Mouse (Mus musculus): ENCODE measurements around the gene Ncam1. TPM values are rescaled to one million over a fixed set of nuclear protein-coding genes. Genes with fewer than 3 reads are reported as not detected.
A peak's percentile ranks its signal among the peaks of the same experiment; 100 is the strongest.

Gene Ncam1
- polyA plus RNA-seq, 1 experiment from 2014 or later, result 71.0 TPM

GRCm38 (mm10) chr9:49728211-49728610 is 70.5 kb downstream of the Ncam1 start:
- ATAC-seq (peak; percentile 79), DNase-seq (ENCODE audit: low read depth, low spot score) (no peak)
- in situ Hi-C loops (cut with MboI; ENCODE audit: low pct_unique_long_range_greater_than_20kb), result no loop called here
- POLR2A ChIA-PET, result no interaction called here
- CTCF ChIA-PET, result interaction anchor here (0.8 to 1.0 kb wide), 2 partner anchors 9 to 18 kb away, joined by 3 read pairs; no protein-coding TSS in a partner anchor
- peak; percentile 18 for TF ChIP-seq CTCF (IDR thresholded peaks at IDR 0.05)
- no peaks in the 10 kb centered on the region for H3K27me3 ChIP-seq

- POLR2A ChIA-PET, result no interaction called here
- CTCF ChIA-PET, result no interaction called here
- H3K27me3 ChIP-seq, result no peaks in the 10 kb centered on the region
- ATAC-seq (no peak), DNase-seq (ENCODE audit: low read depth, low spot score) (peak; percentile 42)
- in situ Hi-C loops (cut with MboI; ENCODE audit: low pct_unique_long_range_greater_than_20kb), result no loop called here
- TF ChIP-seq CTCF (IDR thresholded peaks at IDR 0.05), result no peak
These were observed 76.0 kb downstream of the Ncam1 start for GRCm38 (mm10) chr9:49722765-49723164.

- ATAC-seq (no peak), DNase-seq (ENCODE audit: low read depth, low spot score) (no peak)
- POLR2A ChIA-PET, result no interaction called here
- no peaks in the 10 kb centered on the region for H3K27me3 ChIP-seq
- in situ Hi-C loops (cut with MboI; ENCODE audit: low pct_unique_long_range_greater_than_20kb), result no loop called here
- CTCF ChIA-PET, result interaction anchor here (0.9 kb wide), 1 partner anchor 57 kb away, joined by 3 read pairs; no protein-coding TSS in a partner anchor
- peak; percentile 56 for TF ChIP-seq CTCF (IDR thresholded peaks at IDR 0.05)
These were observed 83.6 kb downstream of the Ncam1 start for GRCm38 (mm10) chr9:49715121-49715520.

- no peak for DNase-seq (ENCODE audit: low read depth, low spot score)
- no peaks in the 10 kb centered on the region for H3K27me3 ChIP-seq
- TF ChIP-seq CTCF (IDR thresholded peaks at IDR 0.05), result no peak
- in situ Hi-C loops (cut with MboI; ENCODE audit: low pct_unique_long_range_greater_than_20kb), result no loop called here
- no peak for ATAC-seq
- POLR2A ChIA-PET, result no interaction called here
- CTCF ChIA-PET, result interaction anchor here (1.2 kb wide), 1 partner anchor 8 kb away, joined by 3 read pairs; no protein-coding TSS in a partner anchor
These were observed 84.6 kb downstream of the Ncam1 start for GRCm38 (mm10) chr9:49714091-49714490.

GRCm38 (mm10) chr9:49707646-49708045 is 91.1 kb downstream of the Ncam1 start:
- TF ChIP-seq CTCF (IDR thresholded peaks at IDR 0.05), result no peak
- H3K27me3 ChIP-seq, result no peaks in the 10 kb centered on the region
- CTCF ChIA-PET, result interaction anchor here (1.1 kb wide), 1 partner anchor 23 kb away, joined by 3 read pairs; no protein-coding TSS in a partner anchor
- no peak for ATAC-seq
- POLR2A ChIA-PET, result no interaction called here
- in situ Hi-C loops (cut with MboI; ENCODE audit: low pct_unique_long_range_greater_than_20kb), result no loop called here
- DNase-seq (ENCODE audit: low read depth, low spot score), result no peak

- CTCF ChIA-PET, result interaction anchor here (1.5 kb wide), 1 partner anchor 20 kb away, joined by 4 read pairs; no protein-coding TSS in a partner anchor
- TF ChIP-seq CTCF (IDR thresholded peaks at IDR 0.05), result no peak
- DNase-seq (ENCODE audit: low read depth, low spot score) (no peak), ATAC-seq (no peak)
- POLR2A ChIA-PET, result no interaction called here
- in situ Hi-C loops (cut with MboI; ENCODE audit: low pct_unique_long_range_greater_than_20kb), result no loop called here
- no peaks in the 10 kb centered on the region for H3K27me3 ChIP-seq
These were observed 94.3 kb downstream of the Ncam1 start for GRCm38 (mm10) chr9:49704196-49704967.

- ATAC-seq (no peak), DNase-seq (ENCODE audit: low read depth, low spot score) (no peak)
- no peak for TF ChIP-seq CTCF (IDR thresholded peaks at IDR 0.05)
- CTCF ChIA-PET, result no interaction called here
- in situ Hi-C loops (cut with MboI; ENCODE audit: low pct_unique_long_range_greater_than_20kb), result no loop called here
- H3K27me3 ChIP-seq, result no peaks in the 10 kb centered on the region
- POLR2A ChIA-PET, result no interaction called here
These were observed 103.4 kb downstream of the Ncam1 start for GRCm38 (mm10) chr9:49695371-49695770.

- ATAC-seq, result no peak
- POLR2A ChIA-PET, result no interaction called here
- no peak for DNase-seq (ENCODE audit: low read depth, low spot score)
These were observed 105.9 kb downstream of the Ncam1 start for GRCm38 (mm10) chr9:49692791-49693190.

GRCm38 (mm10) chr9:49691344-49691743 is 107.4 kb downstream of the Ncam1 start:
- ChIA-PET POLR2A (no interaction called here), CTCF (interaction anchor here (1.6 kb wide), 1 partner anchor 10 kb away, joined by 3 read pairs; no protein-coding TSS in a partner anchor)
- TF ChIP-seq CTCF (IDR thresholded peaks at IDR 0.05), result no peak
- DNase-seq (ENCODE audit: low read depth, low spot score), result no peak
- in situ Hi-C loops (cut with MboI; ENCODE audit: low pct_unique_long_range_greater_than_20kb), result no loop called here
- no peak for ATAC-seq
- H3K27me3 ChIP-seq, result no peaks in the 10 kb centered on the region

More at GRCm38 (mm10) chr9:49692791-49693190, 105.9 kb downstream of the Ncam1 start:
- no peak for TF ChIP-seq CTCF (IDR thresholded peaks at IDR 0.05)
- no peaks in the 10 kb centered on the region for H3K27me3 ChIP-seq
- CTCF ChIA-PET, result no interaction called here
- in situ Hi-C loops (cut with MboI; ENCODE audit: low pct_unique_long_range_greater_than_20kb), result no loop called here

GRCm38 (mm10) chr9:49683566-49684273 is 115.0 kb downstream of the Ncam1 start:
- DNase-seq (ENCODE audit: low read depth, low spot score), result peak; percentile 77
- CTCF ChIA-PET, result interaction anchor here (1.2 to 2.0 kb wide), 2 partner anchors 20 to 24 kb away, joined by 3 to 4 read pairs; no protein-coding TSS in a partner anchor
- no peak for TF ChIP-seq CTCF (IDR thresholded peaks at IDR 0.05)
- in situ Hi-C loops (cut with MboI; ENCODE audit: low pct_unique_long_range_greater_than_20kb), result no loop called here
- ATAC-seq, result peak; percentile 81
- POLR2A ChIA-PET, result no interaction called here
- H3K27me3 ChIP-seq, result no peaks in the 10 kb centered on the region
